Mouse (Mus musculus) urinary bladder, adult 2 months (tissue): Measurements from ENCODE around the gene Dnajc19. TPM values are rescaled to one million over a fixed set of nuclear protein-coding genes. Genes with fewer than 3 reads are reported as not detected.
"Not testable (repeated sequence)": the region's sequence is repeated elsewhere in the genome, so short reads cannot be mapped to it uniquely, and the experiment has no call there.

Experiments
- DNase-seq: peaks from one replicate; pipeline ENCODE4 v3.0.0; 2022; ENCODE audit warnings: low spot score
- polyA plus RNA-seq: library from polyadenylated mRNA; depleted of rRNA; stranded (reverse); fragments of >200 nt; gene quantifications from 2 replicates; pipeline ENCODE4 v1.2.3, GENCODE M21; 2012; rRNA removed

The Dnajc19 gene
- polyA plus RNA-seq: 87.7 and 94.8 TPM in 2 replicates

DNA sequence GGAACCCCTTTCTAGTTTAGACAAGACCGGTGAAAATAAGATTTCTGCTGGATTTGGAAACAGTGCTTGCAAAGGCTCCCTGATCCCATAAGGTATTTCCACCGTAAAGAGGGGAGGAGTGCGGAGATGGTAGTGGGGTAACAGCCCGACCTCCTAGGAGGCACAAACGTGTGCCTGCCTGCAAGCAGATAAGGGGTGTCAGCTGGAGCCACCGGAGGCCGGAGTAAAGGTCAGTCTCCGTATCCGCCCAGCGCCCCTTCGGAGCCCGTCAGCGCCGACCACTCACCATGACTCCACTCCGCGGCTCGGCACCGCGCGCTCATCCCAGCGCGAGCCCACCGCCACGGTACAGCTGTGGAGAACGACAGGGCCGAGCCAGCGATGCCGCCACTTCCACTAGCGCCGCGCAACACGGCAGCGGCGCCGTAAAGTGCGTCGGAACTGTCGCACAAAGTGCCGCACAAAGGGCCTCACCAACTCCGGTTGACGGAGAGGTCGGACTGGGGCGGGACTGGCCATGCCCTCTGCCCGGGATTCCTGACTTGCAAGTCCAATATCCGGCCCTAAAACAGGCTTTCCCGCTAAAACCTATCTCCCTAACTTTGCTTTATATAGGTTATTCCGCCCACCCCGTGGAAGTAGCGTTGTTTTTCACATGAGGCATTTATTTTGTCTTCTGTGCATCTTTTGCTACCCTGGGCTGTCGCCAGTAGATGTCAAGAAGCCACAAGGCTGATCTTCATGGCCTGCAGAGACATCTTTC, at the start of gene Dnajc19:
Gene Dnajc19 (minus strand): TSS at position 422 of the 763 bp plus-strand sequence.
- DNase-seq: peak; percentile 81

DNA sequence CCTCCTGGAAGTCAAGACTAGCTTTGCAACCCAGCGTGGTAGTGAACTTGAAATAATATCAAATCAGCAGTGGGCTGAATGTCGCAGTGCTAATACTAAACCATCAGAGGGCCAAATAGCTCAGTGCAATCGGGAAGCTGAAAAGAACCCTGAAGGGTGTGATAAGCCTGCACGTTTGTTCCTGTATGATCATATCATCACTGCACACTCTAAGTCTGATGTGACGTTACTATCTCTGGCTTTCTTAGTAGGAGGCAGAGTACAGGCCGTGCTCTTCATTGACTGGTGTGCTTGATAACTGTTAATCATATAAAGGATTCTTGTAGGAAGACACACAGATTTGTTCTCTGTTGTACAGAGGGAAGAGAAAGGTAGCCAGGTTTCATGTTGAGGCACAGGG, 48.8 kb upstream of the Dnajc19 start:
- DNase-seq: no peak

GRCm38 (mm10) chr3:34121311-34121710, 40.2 kb upstream of the Dnajc19 start:
- no peak for DNase-seq

DNA sequence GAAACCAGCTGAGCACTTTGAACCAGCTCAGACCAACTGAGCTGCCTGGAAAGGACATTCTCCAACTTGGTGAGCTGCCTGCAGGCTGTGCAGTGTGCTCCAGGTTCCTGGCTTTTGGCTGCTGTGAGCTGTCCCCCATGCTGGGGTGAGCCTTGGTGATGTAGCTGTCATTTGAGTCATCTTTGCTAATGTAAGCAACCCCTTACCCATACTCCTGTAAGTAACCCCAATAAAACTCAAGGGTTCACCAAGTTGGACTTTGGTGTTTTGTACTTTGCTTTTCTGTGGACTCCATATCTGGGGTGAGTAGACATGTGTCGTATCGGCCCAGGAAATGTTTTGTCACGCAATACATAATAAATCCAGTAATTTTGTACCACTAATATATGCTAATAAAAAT, 39.7 kb upstream of the Dnajc19 start:
- DNase-seq: no peak

GRCm38 (mm10) chr3:34119869-34120268, 38.7 kb upstream of the Dnajc19 start:
- no peak for DNase-seq

DNA sequence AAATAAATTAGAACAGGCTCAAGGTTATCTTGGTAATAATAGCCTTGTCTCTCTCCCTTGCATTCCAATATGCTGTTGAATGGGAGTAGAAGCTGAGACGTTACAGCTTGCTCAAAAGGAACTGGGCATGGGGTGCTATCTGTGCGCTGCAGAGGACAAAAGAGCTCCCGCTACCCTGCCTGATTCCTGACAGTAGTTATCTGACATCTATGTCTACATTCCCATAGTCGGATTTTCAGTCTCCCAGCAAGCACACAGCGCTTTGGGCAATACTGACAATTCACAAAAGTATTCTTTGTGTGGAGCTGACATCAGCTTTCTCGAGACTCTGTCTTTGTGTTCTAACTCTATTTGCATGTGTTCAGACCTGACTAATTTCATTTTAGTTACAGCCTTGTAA, 34.7 kb upstream of the Dnajc19 start:
- no peak for DNase-seq

- DNase-seq: no peak
Observed at GRCm38 (mm10) chr3:34111941-34112685, 31.0 kb upstream of the Dnajc19 start.

DNA sequence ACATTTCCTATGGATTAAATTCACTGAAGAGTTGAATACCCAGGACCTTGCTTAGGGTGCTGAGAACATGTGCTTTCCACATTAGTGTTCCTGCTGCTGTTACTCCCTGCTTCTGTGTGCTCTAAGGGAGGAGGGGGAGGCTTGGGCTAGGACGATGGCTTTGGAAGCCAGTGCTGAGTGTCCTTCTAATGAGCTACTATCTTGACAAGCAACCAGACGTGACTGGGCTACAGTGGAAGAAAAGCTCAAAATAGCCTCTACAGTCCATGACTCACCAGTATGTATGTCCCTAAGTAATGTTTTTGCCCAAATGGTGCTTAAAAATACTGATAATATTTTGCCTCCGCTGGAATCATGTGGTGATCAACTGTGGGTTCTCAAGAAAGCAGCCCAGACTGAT, 26.5 kb upstream of the Dnajc19 start:
- DNase-seq: no peak

DNA sequence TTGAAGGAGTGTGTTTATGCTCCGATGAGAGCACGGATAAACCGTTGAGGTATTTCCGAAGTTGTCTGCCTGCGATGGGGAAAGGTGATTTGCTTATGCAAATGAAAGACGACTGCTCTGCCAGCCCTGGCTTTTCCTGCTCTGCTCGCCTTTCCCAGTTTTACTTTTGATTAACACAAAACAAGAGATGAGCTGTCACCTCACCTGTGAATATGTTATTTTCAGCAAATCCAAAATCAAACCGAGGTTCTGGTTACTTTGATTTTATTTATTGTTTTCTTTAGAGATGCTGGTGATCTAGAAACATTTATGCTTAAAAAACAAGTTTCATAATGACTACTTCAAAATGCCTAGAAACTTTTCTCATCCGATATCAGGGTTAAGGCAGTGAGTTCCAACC, 25.3 kb upstream of the Dnajc19 start:
- no peak for DNase-seq

GRCm38 (mm10) chr3:34103902-34104672, 23.0 kb upstream of the Dnajc19 start:
- no peak for DNase-seq

GRCm38 (mm10) chr3:34102891-34103290, 21.8 kb upstream of the Dnajc19 start:
- DNase-seq: no peak

GRCm38 (mm10) chr3:34083655-34084054, 2.5 kb upstream of the Dnajc19 start:
- DNase-seq: no peak

- no peak for DNase-seq
Observed at GRCm38 (mm10) chr3:34081929-34082328, 808 bp upstream of the Dnajc19 start.

DNA sequence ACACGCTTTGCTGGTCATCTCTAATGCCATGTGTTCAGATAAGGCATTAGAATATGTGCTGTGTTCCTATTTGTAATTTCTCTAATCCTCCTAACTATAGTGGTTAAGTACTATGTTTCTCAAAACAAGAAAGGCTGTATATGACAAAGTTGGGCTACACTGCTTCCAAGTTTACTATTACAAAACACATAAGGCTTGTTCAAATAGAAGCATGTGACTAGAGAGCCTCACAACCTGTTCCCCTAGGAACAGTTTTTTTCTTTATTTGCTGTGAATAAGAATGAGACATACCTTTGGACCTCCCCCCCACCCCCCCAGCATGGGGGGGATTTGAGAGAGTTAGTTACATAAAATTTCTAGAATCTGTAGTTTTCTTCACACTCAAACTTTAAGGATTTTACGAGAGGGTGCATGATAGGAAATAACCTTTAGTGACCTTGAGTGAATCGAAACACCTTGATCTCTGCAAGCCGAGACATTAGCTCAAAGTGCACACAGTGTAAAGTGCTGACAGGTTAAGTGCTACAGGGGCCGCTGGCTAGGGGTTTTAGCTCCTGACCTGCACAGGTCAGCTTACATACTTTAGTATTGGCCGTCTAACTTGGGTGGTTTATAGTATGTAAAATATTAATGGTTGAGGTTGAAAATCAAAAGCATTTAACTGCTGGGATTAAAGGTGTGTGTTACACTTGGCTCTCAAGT, 4.9 kb downstream of the Dnajc19 start:
- no peak for DNase-seq

DNA sequence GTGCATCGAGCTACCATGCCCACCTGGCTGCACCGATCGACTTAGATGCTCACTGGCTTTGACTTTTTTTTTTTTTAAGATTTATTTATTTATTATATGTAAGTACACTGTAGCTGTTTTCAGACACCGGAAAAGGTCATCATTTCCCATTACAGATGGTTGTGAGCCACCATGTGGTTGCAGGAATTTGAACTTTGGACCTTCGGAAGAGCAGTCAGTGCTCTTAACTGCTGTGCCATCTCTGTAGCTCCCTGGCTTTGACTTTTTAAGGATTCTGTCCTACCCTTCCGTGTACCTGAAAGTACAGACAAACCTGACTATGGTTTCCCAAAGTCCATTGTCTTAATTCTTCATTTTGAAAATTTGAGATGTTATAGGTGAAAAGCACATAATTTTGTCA, 8.4 kb downstream of the Dnajc19 start:
- no peak for DNase-seq

- not testable (repeated sequence) for DNase-seq
Observed at GRCm38 (mm10) chr3:34068943-34069342, 12.2 kb downstream of the Dnajc19 start.

DNA sequence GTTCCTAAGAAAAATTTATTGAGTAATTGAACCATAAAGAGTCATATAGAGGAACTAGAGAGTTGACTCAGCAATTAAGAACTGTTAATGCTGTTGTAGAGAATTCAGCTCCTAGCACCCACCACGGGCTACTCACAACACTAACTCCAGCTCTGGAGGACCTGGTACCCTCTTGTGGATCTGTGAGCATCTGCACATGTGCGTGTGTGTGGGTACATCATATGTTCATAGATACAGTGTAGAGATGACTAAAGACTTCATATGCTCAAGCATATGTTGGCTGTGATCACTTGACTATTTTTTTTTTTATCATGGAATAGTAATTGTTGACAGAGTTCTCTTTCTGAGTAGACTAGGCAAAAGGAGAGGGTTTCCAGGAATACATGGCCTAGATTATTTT, 18.8 kb downstream of the Dnajc19 start:
- no peak for DNase-seq

DNA sequence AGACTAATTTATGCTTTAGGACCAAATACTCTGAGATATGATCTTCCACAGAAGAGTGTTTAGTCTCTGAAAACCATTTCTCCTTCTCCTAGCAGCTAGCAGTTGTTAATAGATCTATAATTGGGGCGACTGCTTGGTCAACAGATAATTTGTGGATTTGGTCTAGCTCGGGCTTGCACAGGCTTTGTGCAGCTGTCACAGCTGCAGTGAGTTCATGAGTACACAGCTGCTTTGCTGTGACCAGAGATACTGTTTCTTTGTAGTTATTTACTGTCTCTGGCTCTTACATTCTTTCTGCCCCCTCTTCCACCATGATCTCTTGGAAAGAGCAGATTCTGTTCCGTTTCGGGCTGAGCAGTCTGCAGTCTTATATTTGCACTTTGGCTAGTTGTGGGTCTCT, 39.1 kb downstream of the Dnajc19 start:
- no peak for DNase-seq

DNA sequence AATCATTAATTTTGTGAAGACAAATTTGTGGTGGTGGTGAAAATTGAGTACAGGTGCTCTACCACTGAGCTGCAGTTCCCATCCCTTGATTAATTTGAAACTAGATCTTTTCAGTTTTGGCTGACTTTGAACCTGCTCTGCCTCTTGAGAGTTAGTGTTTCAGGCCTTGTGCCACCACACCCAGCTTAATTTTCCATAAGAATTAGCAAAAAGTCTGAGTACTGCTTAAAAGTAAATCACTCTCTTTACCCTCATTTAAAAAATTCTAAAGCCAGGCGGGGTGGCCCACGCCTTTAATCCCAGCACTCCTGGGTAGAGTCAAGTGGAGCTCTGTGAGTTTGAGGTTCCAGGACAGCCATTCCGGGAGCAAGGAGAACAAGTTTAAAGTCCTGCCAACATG, 45.4 kb downstream of the Dnajc19 start:
- no peak for DNase-seq

DNA sequence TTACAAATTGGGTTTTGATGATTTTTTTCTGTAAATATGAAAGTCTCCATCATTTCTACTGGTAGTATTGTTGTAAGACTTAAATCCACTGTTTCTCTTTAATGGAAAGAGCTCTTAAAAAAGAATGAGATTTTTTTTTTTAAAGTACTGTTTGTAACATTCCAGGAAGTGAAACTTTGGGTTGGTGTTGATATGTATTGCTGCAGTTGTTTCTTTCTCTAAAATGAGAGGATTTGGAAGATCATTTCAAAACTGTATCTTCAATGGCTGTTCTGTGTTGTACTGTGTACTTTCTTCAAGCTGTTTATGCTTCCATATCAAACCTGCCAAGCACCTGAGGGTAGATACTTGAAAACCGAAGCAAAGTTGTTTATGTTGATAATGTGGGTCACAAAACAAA, 46.3 kb downstream of the Dnajc19 start:
- DNase-seq: no peak

GRCm38 (mm10) chr3:34033720-34034364, 47.3 kb downstream of the Dnajc19 start:
- DNase-seq: no peak
